Mouse (Mus musculus): ENCODE measurements at regions not wholly inside any gene's neighbourhood (a gene's known extent, or its start where the extent isn't known, plus 50 kb on each side); places are given as distances from the start of the nearest gene placed in this dataset.
"Not testable (repeated sequence)": the region's sequence is repeated elsewhere in the genome, so short reads cannot be mapped to it uniquely, and the experiment has no call there.

GRCm38 (mm10) chr3:155662280-155662679 lies 569.0 kb downstream of the Lrriq3 start:
- no peaks in the 10 kb centered on the region for H3K4me1 ChIP-seq
- TF ChIP-seq FLI1 (IDR thresholded peaks at IDR 0.05; ENCODE audit: low read length) = no peak
- TF ChIP-seq GATA1 (IDR thresholded peaks at IDR 0.05; ENCODE audit: borderline replicate concordance, low read length) = no peak
- H3K9me3 ChIP-seq = no peaks in the 10 kb centered on the region; the same call in none of the 2 replicates
- no peaks in the 10 kb centered on the region for H3K27me3 ChIP-seq (replicated peaks)
- H3K36me3 ChIP-seq (replicated peaks; ENCODE audit: low read length) = no peaks in the 10 kb centered on the region
- no peak overlapping the region for H3K4me3 ChIP-seq (replicated peaks)

GRCm38 (mm10) chr3:155672558-155672957 lies 579.3 kb downstream of the Lrriq3 start:
- H3K9me3 ChIP-seq = no peaks in the 10 kb centered on the region
- no peaks in the 10 kb centered on the region for H3K36me3 ChIP-seq (replicated peaks; ENCODE audit: low read length)
- H3K4me3 ChIP-seq (replicated peaks) = no peak overlapping the region
- no peaks in the 10 kb centered on the region for H3K4me1 ChIP-seq
- TF ChIP-seq GATA1 (IDR thresholded peaks at IDR 0.05; ENCODE audit: borderline replicate concordance, low read length) (no peak), FLI1 (IDR thresholded peaks at IDR 0.05; ENCODE audit: low read length) (no peak)
- H3K27me3 ChIP-seq (replicated peaks) = no peaks in the 10 kb centered on the region

- H3K36me3 ChIP-seq (replicated peaks; ENCODE audit: low read length) = no peaks in the 10 kb centered on the region
- H3K27me3 ChIP-seq (replicated peaks) = no peaks in the 10 kb centered on the region
- H3K9me3 ChIP-seq = no peaks in the 10 kb centered on the region
Observed at GRCm38 (mm10) chr3:155680200-155680599, 587.0 kb downstream of the Lrriq3 start.

GRCm38 (mm10) chr3:155682921-155683813 lies 589.9 kb downstream of the Lrriq3 start:
- no peak for TF ChIP-seq GATA1 (IDR thresholded peaks at IDR 0.05; ENCODE audit: borderline replicate concordance, low read length)
- TF ChIP-seq FLI1 (IDR thresholded peaks at IDR 0.05; ENCODE audit: low read length) = no peak

More at GRCm38 (mm10) chr3:155680200-155680599, 587.0 kb downstream of the Lrriq3 start:
- Histone ChIP-seq H3K4me3 (replicated peaks) (no peak overlapping the region), H3K4me1 (no peaks in the 10 kb centered on the region)
- TF ChIP-seq GATA1 (IDR thresholded peaks at IDR 0.05; ENCODE audit: borderline replicate concordance, low read length) (no peak), FLI1 (IDR thresholded peaks at IDR 0.05; ENCODE audit: low read length) (no peak)

GRCm38 (mm10) chr3:155688358-155688757 lies 595.1 kb downstream of the Lrriq3 start:
- TF ChIP-seq GATA1 (IDR thresholded peaks at IDR 0.05; ENCODE audit: borderline replicate concordance, low read length) (no peak), FLI1 (IDR thresholded peaks at IDR 0.05; ENCODE audit: low read length) (no peak)
- no peaks in the 10 kb centered on the region for H3K27me3 ChIP-seq (replicated peaks)
- no peak overlapping the region for H3K4me3 ChIP-seq (replicated peaks)
- no peaks in the 10 kb centered on the region for H3K36me3 ChIP-seq (replicated peaks; ENCODE audit: low read length)
- no peaks in the 10 kb centered on the region for H3K9me3 ChIP-seq
- H3K4me1 ChIP-seq = no peaks in the 10 kb centered on the region

More at GRCm38 (mm10) chr3:155682921-155683813, 589.9 kb downstream of the Lrriq3 start:
- Histone ChIP-seq H3K9me3 (no peaks in the 10 kb centered on the region), H3K27me3 (replicated peaks) (no peaks in the 10 kb centered on the region), H3K4me3 (replicated peaks) (no peak overlapping the region), H3K36me3 (replicated peaks; ENCODE audit: low read length) (no peaks in the 10 kb centered on the region), H3K4me1 (no peaks in the 10 kb centered on the region)

GRCm38 (mm10) chr3:155723011-155723510 lies 629.8 kb downstream of the Lrriq3 start:
- Histone ChIP-seq H3K36me3 (replicated peaks; ENCODE audit: low read length) (no peaks in the 10 kb centered on the region), H3K4me3 (replicated peaks) (no peak overlapping the region), H3K27me3 (replicated peaks) (no peaks in the 10 kb centered on the region), H3K4me1 (no peaks in the 10 kb centered on the region), H3K9me3 (peaks cover 8% of the 10 kb centered on the region; the same call in 1 of the 2 replicates)
- TF ChIP-seq GATA1 (IDR thresholded peaks at IDR 0.05; ENCODE audit: borderline replicate concordance, low read length) (no peak), FLI1 (IDR thresholded peaks at IDR 0.05; ENCODE audit: low read length) (no peak)

- Histone ChIP-seq H3K4me1 (no peaks in the 10 kb centered on the region), H3K9me3 (no peaks in the 10 kb centered on the region), H3K27me3 (replicated peaks) (no peaks in the 10 kb centered on the region), H3K4me3 (replicated peaks) (no peak overlapping the region), H3K36me3 (replicated peaks; ENCODE audit: low read length) (no peaks in the 10 kb centered on the region)
- TF ChIP-seq GATA1 (IDR thresholded peaks at IDR 0.05; ENCODE audit: borderline replicate concordance, low read length) (no peak), FLI1 (IDR thresholded peaks at IDR 0.05; ENCODE audit: low read length) (no peak)
Observed at GRCm38 (mm10) chr3:155742421-155742820, 649.2 kb downstream of the Lrriq3 start.

GRCm38 (mm10) chr3:155746601-155747000 lies 653.4 kb downstream of the Lrriq3 start:
- H3K27me3 ChIP-seq (replicated peaks); H3K36me3 ChIP-seq (replicated peaks; ENCODE audit: low read length); H3K9me3 ChIP-seq: not testable (repeated sequence)

GRCm38 (mm10) chr3:155747511-155747910 lies 654.3 kb downstream of the Lrriq3 start:
- Histone ChIP-seq H3K36me3 (replicated peaks; ENCODE audit: low read length) (no peaks in the 10 kb centered on the region), H3K9me3 (peaks cover 3% of the 10 kb centered on the region; the same call in 1 of the 2 replicates), H3K27me3 (replicated peaks) (no peaks in the 10 kb centered on the region), H3K4me3 (replicated peaks) (no peak overlapping the region), H3K4me1 (no peaks in the 10 kb centered on the region)
- TF ChIP-seq FLI1 (IDR thresholded peaks at IDR 0.05; ENCODE audit: low read length) (no peak), GATA1 (IDR thresholded peaks at IDR 0.05; ENCODE audit: borderline replicate concordance, low read length) (no peak)

More at GRCm38 (mm10) chr3:155746601-155747000, 653.4 kb downstream of the Lrriq3 start:
- not testable (repeated sequence) for H3K4me3 ChIP-seq (replicated peaks); H3K4me1 ChIP-seq

GRCm38 (mm10) chr3:155757285-155757684 lies 664.1 kb downstream of the Lrriq3 start:
- TF ChIP-seq GATA1 (IDR thresholded peaks at IDR 0.05; ENCODE audit: borderline replicate concordance, low read length) (no peak), FLI1 (IDR thresholded peaks at IDR 0.05; ENCODE audit: low read length) (no peak)
- H3K4me3 ChIP-seq (replicated peaks) = no peak overlapping the region
- H3K27me3 ChIP-seq (replicated peaks) = no peaks in the 10 kb centered on the region
- H3K9me3 ChIP-seq = peaks cover 13% of the 10 kb centered on the region
- no peaks in the 10 kb centered on the region for H3K36me3 ChIP-seq (replicated peaks; ENCODE audit: low read length)
- H3K4me1 ChIP-seq = no peaks in the 10 kb centered on the region
